Mouse (Mus musculus): Measurements from ENCODE around the gene Ces3a.

- no peak for TF ChIP-seq CTCF (IDR thresholded peaks at IDR 0.05; ENCODE audit: borderline replicate concordance, control insufficient read depth, extremely low read depth, insufficient read depth, low read length, poor library complexity)
- no peak for TF ChIP-seq POLR2A (IDR thresholded peaks at IDR 0.05; ENCODE audit: control insufficient read depth, extremely low read depth, insufficient read depth, low read length, poor library complexity)
Observed at GRCm38 (mm10) chr8:105023087-105023486, 25.3 kb upstream of the Ces3a start.

All from thymus, adult 2 months (tissue).